Mouse (Mus musculus) liver, embryonic 14.5 days (tissue): Measurements from ENCODE around the gene Chn2.

Experiments
- CTCF ChIP-seq: IDR thresholded peaks from 2 replicates; pipeline ENCODE4 v1.5.1; 2016; ENCODE audit warnings: antibody characterized with exemption, low read depth, control low read depth
- EP300 ChIP-seq: IDR thresholded peaks from 2 replicates; pipeline ENCODE4 v1.6.1; 2016; ENCODE audit warnings: antibody characterized with exemption, low read depth

DNA sequence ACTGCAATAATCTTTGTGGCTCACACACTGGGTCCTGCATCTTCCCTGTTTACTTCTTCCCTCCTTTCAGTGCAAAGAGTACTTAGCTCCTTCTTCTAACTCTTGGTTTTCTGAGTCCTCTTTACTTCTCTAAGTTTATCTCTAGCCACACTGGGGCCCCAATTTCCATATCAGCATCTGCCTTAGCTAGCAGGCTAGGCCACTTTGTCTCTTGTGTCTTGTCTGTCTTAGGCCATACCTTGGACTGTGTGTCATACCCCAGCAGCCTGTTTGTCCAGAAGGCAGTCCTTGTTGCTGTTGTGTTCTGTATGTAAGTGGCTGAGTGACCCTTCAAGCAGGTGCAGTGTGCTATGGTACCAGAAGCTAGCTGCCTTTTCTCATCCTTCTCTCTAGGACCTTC, 124.3 kb downstream of the Chn2 start:
- no peak for TF ChIP-seq CTCF
- no peak for TF ChIP-seq EP300
